ENCODE assay signal across 20 mouse cellular contexts in genomic region chr9:63293781-63294480, GRCm38 (mm10).
DNase-seq lines count a peak whose midpoint lies in the region; ATAC-seq and TF ChIP-seq lines count a peak whose summit lies in the region.
"Had no signal": no experiment of that assay in that cellular context is flagged by ENCODE, and none has a peak within 500 bp of the region (broad histone marks: within the 10 kb centered on the region; RNA-seq: fewer than 3 reads in every experiment).

No protein-coding gene starts in this region.

- DNase-seq in kidney, adult 9 months = peak; percentile 24
- no peak for DNase-seq in kidney, adult 18-20 months
- DNase-seq in lung, embryonic 14.5 days = peak; percentile 12
- DNase-seq in lung, postnatal 14 days = no peak
- DNase-seq in cerebellum, postnatal 14 days = no peak
- DNase-seq: adrenal gland, postnatal 36 days; cerebellum, adult 2 months; forebrain, postnatal 0 days; heart, postnatal 14 days; right cerebral cortex, postnatal 25 days; thymus, postnatal 4 days had no signal

- no peak overlapping the region for H3K9ac ChIP-seq in lung, embryonic 14.5 days
- no peak overlapping the region for H3K9ac ChIP-seq in lung, embryonic 16.5 days (ENCODE audit: low read length)
- H3K9ac ChIP-seq: embryonic facial prominence, embryonic 15.5 days; forebrain, postnatal 0 days; heart, embryonic 12.5 days; hindbrain, embryonic 14.5 days; liver, embryonic 14.5 days; midbrain, embryonic 13.5 days had no signal

- WGBS in lung, embryonic 14.5 days = 17% methylated on average over 13 of the region's 13 CpGs
- WGBS in lung, embryonic 16.5 days = 28% methylated on average over 13 of the region's 13 CpGs

- H3K4me2 ChIP-seq in lung, embryonic 14.5 days = no peak overlapping the region
- no peak overlapping the region for H3K4me2 ChIP-seq in lung, embryonic 16.5 days (ENCODE audit: low read depth, low read length)
- H3K4me2 ChIP-seq: embryonic facial prominence, embryonic 15.5 days; heart, embryonic 12.5 days; hindbrain, embryonic 14.5 days; midbrain, embryonic 13.5 days had no signal

- no peaks in the 10 kb centered on the region for H3K9me3 ChIP-seq in lung, embryonic 14.5 days (ENCODE audit: low read depth, low read length)
- H3K9me3 ChIP-seq in lung, embryonic 16.5 days (ENCODE audit: control insufficient read depth, low read length) = no peaks in the 10 kb centered on the region
- H3K9me3 ChIP-seq: embryonic facial prominence, embryonic 15.5 days; forebrain, embryonic 10.5 days; heart, embryonic 12.5 days; midbrain, embryonic 13.5 days had no signal

- H3K27ac ChIP-seq in lung, embryonic 14.5 days (ENCODE audit: low read depth) = no peak overlapping the region
- no peak overlapping the region for H3K27ac ChIP-seq in lung, embryonic 16.5 days (ENCODE audit: low read length)
- H3K27ac ChIP-seq: embryonic facial prominence, embryonic 15.5 days; forebrain, embryonic 10.5 days; hindbrain, embryonic 14.5 days; liver, embryonic 14.5 days; midbrain, embryonic 13.5 days had no signal

- no peak for ATAC-seq in lung, embryonic 14.5 days (ENCODE audit: insufficient read depth)
- ATAC-seq in lung, embryonic 16.5 days (ENCODE audit: low read depth) = peak; percentile 54; the same call in 1 of the 2 replicates
- ATAC-seq in inflammation-experienced regulatory T-cells, adult 6 months = no peak
- ATAC-seq: forebrain, postnatal 0 days; intestine, postnatal 0 days; midbrain, embryonic 13.5 days had no signal

- H3K4me3 ChIP-seq in lung, embryonic 14.5 days (ENCODE audit: low read depth, low read length) = no peak overlapping the region
- H3K4me3 ChIP-seq in lung, embryonic 16.5 days (ENCODE audit: low read length) = no peak overlapping the region
- H3K4me3 ChIP-seq: embryonic facial prominence, embryonic 15.5 days; forebrain, embryonic 10.5 days; heart, embryonic 12.5 days; midbrain, embryonic 13.5 days had no signal

- TF ChIP-seq CTCF in lung, embryonic 14.5 days (IDR thresholded peaks at IDR 0.05; ENCODE audit: low read depth) = no peak

- peaks cover 8% of the 10 kb centered on the region; the same call in 1 of the 2 replicates for H3K36me3 ChIP-seq in lung, embryonic 14.5 days (ENCODE audit: insufficient read depth)
- H3K36me3 ChIP-seq in lung, embryonic 16.5 days (ENCODE audit: control insufficient read depth, insufficient read depth, low read length) = peaks cover 3% of the 10 kb centered on the region; the same call in 1 of the 2 replicates

- no peaks in the 10 kb centered on the region for H3K4me1 ChIP-seq in lung, embryonic 14.5 days (ENCODE audit: insufficient read depth)
- peaks cover 3% of the 10 kb centered on the region; the same call in 1 of the 2 replicates for H3K4me1 ChIP-seq in lung, embryonic 16.5 days (replicated peaks; ENCODE audit: control insufficient read depth, insufficient read depth, low read length)

- H3K27me3 ChIP-seq in lung, embryonic 14.5 days (ENCODE audit: insufficient read depth, low read length) = no peaks in the 10 kb centered on the region
- no peaks in the 10 kb centered on the region for H3K27me3 ChIP-seq in lung, embryonic 16.5 days (ENCODE audit: control insufficient read depth, insufficient read depth, low read depth, low read length)
- H3K27me3 ChIP-seq: embryonic facial prominence, embryonic 15.5 days; heart, embryonic 12.5 days; midbrain, embryonic 13.5 days had no signal

Comparison
In these comparisons a context has a peak if more than half of its experiments do, and no peak if none do; other contexts are left out.
1. DNase-seq: peak in kidney, adult 9 months (single experiment) and lung, embryonic 14.5 days (single experiment); none in kidney, adult 18-20 months (single experiment), lung, postnatal 14 days (single experiment) and cerebellum, postnatal 14 days (0 of 2).